ENCODE assay signal across 8 mouse cellular contexts in the genomic region with DNA sequence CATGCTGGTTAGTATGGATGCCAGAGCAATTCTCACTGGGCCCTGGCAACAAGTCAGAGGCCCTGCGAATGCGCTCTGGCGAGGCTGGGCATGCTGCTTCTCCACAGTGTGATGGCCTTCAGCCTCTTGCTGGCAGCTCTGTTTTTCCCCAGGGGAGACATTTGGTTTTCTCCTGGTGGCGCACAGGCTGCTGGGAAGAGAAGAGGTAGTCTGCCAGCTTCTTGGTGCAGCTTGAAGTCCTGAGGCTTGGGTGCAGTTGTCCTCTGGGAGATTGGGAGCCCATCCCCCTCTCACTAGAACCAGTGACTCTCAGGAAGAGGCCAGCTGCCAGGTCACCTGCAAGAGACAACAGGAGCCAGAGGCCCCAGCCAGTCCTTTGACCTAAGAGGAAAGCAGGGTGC. TPM values are rescaled to one million over a fixed set of nuclear protein-coding genes. Genes with fewer than 3 reads are reported as not detected.
DNase-seq lines count a peak whose midpoint lies in the region; ATAC-seq and TF ChIP-seq lines count a peak whose summit lies in the region.

No protein-coding gene starts in this region.

- H3K36me3 ChIP-seq in heart, embryonic 12.5 days: peaks cover 19% of the 10 kb centered on the region
- peaks cover 9% of the 10 kb centered on the region for H3K36me3 ChIP-seq in kidney, postnatal 0 days (ENCODE audit: insufficient read depth, low read length)
- H3K36me3 ChIP-seq in myocyte (ENCODE audit: control insufficient read depth, insufficient read depth): peaks cover 11% of the 10 kb centered on the region

- TF ChIP-seq CTCF in kidney, postnatal 0 days (IDR thresholded peaks at IDR 0.05; ENCODE audit: low read depth): no peak

- H3K4me2 ChIP-seq in heart, embryonic 12.5 days: peak overlapping the region; percentile 79
- H3K4me2 ChIP-seq in kidney, postnatal 0 days (ENCODE audit: low read length): peak overlapping the region; percentile 4; the same call in 1 of the 2 replicates
- H3K4me2 ChIP-seq in myocyte (ENCODE audit: low read depth): peak overlapping the region; percentile 59

- no peak for ATAC-seq in heart, embryonic 12.5 days (ENCODE audit: insufficient number of reproducible peaks, low FRiP score)
- no peak for ATAC-seq in kidney, postnatal 0 days (replicated peaks; ENCODE audit: low FRiP score, low read depth)

- H3K4me3 ChIP-seq in heart, embryonic 12.5 days: no peak overlapping the region
- H3K4me3 ChIP-seq in kidney, postnatal 0 days (replicated peaks; ENCODE audit: low read depth, low read length): no peak overlapping the region
- H3K4me3 ChIP-seq in myocyte: no peak overlapping the region

- H3K27me3 ChIP-seq in heart, embryonic 12.5 days (replicated peaks): no peaks in the 10 kb centered on the region
- H3K27me3 ChIP-seq in kidney, postnatal 0 days (ENCODE audit: insufficient read depth, low read length): no peaks in the 10 kb centered on the region
- no peaks in the 10 kb centered on the region for H3K27me3 ChIP-seq in myocyte (ENCODE audit: control insufficient read depth, insufficient read depth, insufficient read length)

- peak overlapping the region; percentile 63 for H3K9ac ChIP-seq in heart, embryonic 12.5 days
- H3K9ac ChIP-seq in kidney, postnatal 0 days (ENCODE audit: low read depth, low read length): peak overlapping the region; percentile 18; the same call in 1 of the 2 replicates

- H3K27ac ChIP-seq in heart, embryonic 12.5 days (ENCODE audit: poor library complexity, severe bottlenecking): peak overlapping the region; percentile 94
- peak overlapping the region; percentile 66; the same call in 1 of the 2 replicates for H3K27ac ChIP-seq in kidney, postnatal 0 days

- no peak for TF ChIP-seq POLR2A in myocyte (IDR thresholded peaks at IDR 0.05; ENCODE audit: insufficient read length, low read depth)

- peak; percentile 65 for DNase-seq in gastrocnemius, adult 18-20 months (ENCODE audit: low spot score)
- no peak for DNase-seq in gastrocnemius, postnatal 4 days (ENCODE audit: low spot score in 2 of 2)
- peak; percentile 73 to 78 for DNase-seq in adrenal gland, postnatal 36 days
- no peak for DNase-seq in kidney, postnatal 0 days (ENCODE audit: low spot score)
- no peak for DNase-seq in urinary bladder, adult 18-20 months (ENCODE audit: low spot score in 2 of 2)
- no peak for DNase-seq in spleen, adult 12 weeks (ENCODE audit: low spot score)

- H3ac ChIP-seq in myocyte (ENCODE audit: control insufficient read depth, insufficient read length): no peak overlapping the region

- 75% methylated on average over 4 of the region's 4 CpGs for WGBS in heart, embryonic 12.5 days
- 83% methylated on average over 4 of the region's 4 CpGs for WGBS in kidney, postnatal 0 days

- no peaks in the 10 kb centered on the region for H3K9me3 ChIP-seq in heart, embryonic 12.5 days (replicated peaks)
- no peaks in the 10 kb centered on the region for H3K9me3 ChIP-seq in kidney, postnatal 0 days (replicated peaks; ENCODE audit: low read length)

- H3K4me1 ChIP-seq in heart, embryonic 12.5 days (replicated peaks): peaks cover 68% of the 10 kb centered on the region
- H3K4me1 ChIP-seq in kidney, postnatal 0 days (replicated peaks; ENCODE audit: insufficient read depth, low read length): peaks cover 25% of the 10 kb centered on the region

- H3K79me2 ChIP-seq in myocyte (ENCODE audit: control insufficient read depth, insufficient read depth): peaks cover 80% of the 10 kb centered on the region

TF ChIP-seq in myocyte, 11 proteins besides CTCF, POLR2A, EP300 and RAD21:
- peak in 1 of 3 experiments; percentile 49 for TF ChIP-seq MYOG (IDR thresholded peaks at IDR 0.05; ENCODE audit: control insufficient read depth in 1 of 3, insufficient read depth in 1 of 3, insufficient read length in 2 of 3, low read depth in 2 of 3)
- TF ChIP-seq MYOD1 (IDR thresholded peaks at IDR 0.05; ENCODE audit: control insufficient read depth in 1 of 3, insufficient read length in 2 of 3, low read depth in 2 of 3): no peak
- no peak for TF ChIP-seq TCF12 (IDR thresholded peaks at IDR 0.05; ENCODE audit: insufficient read depth, poor library complexity, severe bottlenecking)
- no peak for TF ChIP-seq REST (IDR thresholded peaks at IDR 0.05; ENCODE audit: insufficient read depth, insufficient read length)
- no peak for TF ChIP-seq CEBPB (IDR thresholded peaks at IDR 0.05; ENCODE audit: insufficient read depth, poor library complexity, severe bottlenecking)
- TF ChIP-seq USF1 (IDR thresholded peaks at IDR 0.05; ENCODE audit: low read depth): no peak
- TF ChIP-seq MAX (IDR thresholded peaks at IDR 0.05; ENCODE audit: low read depth): no peak

RNA-seq across cellular contexts. Expression of a gene that starts 3.5 kb away (rescaled TPM):
- 10 to 100 TPM; 90.2 to 100.0 TPM for total RNA-seq in gastrocnemius, adult 18-20 months (2021)
- total RNA-seq in gastrocnemius, postnatal 4 days (2021): 100 to 1,000 TPM in 1 of 2 experiments, 10 to 100 TPM in 1; 95.9 to 101 TPM
- 100 to 1,000 TPM; 203 TPM for total RNA-seq in adrenal gland, postnatal 36 days (2021)
- 70.0 and 71.3 TPM in 2 replicates for polyA plus RNA-seq in heart, embryonic 12.5 days (2016; fragmentation: Nextera tagmentation; extraction: Ambion mirVana)
- 32.6 TPM in 2 replicates for polyA plus RNA-seq in kidney, postnatal 0 days (2015; fragmentation: Nextera tagmentation; extraction: Ambion mirVana)
- 62.3 TPM for polyA plus RNA-seq in myocyte (2012; fragmentation: generic; extraction: Trizol)

RNA-seq across cellular contexts. Expression of a gene that starts 33.4 kb away (rescaled TPM):
- total RNA-seq in gastrocnemius, adult 18-20 months (2021): under 1 TPM; 0.05 TPM
- total RNA-seq in gastrocnemius, postnatal 4 days (2021): under 1 TPM; 0.41 to 0.49 TPM
- 1 to 10 TPM; 2.0 to 2.2 TPM for total RNA-seq in adrenal gland, postnatal 36 days (2021)
- 3.5 and 4.0 TPM in 2 replicates for polyA plus RNA-seq in heart, embryonic 12.5 days (2016; fragmentation: Nextera tagmentation; extraction: Ambion mirVana)
- polyA plus RNA-seq in kidney, postnatal 0 days (2015; fragmentation: Nextera tagmentation; extraction: Ambion mirVana): 0.23 and 0.33 TPM in 2 replicates
- polyA plus RNA-seq in myocyte (2012; fragmentation: generic; extraction: Trizol): 0.06 TPM

RNA-seq across cellular contexts. Expression of a gene that starts 42.1 kb away (rescaled TPM):
- 1 to 10 TPM; 5.1 to 6.7 TPM for total RNA-seq in gastrocnemius, adult 18-20 months (2021)
- 10 to 100 TPM; 16.9 to 18.0 TPM for total RNA-seq in gastrocnemius, postnatal 4 days (2021)
- total RNA-seq in adrenal gland, postnatal 36 days (2021): 10 to 100 TPM in 1 of 2 experiments, 1 to 10 TPM in 1; 8.3 to 10.5 TPM
- polyA plus RNA-seq in heart, embryonic 12.5 days (2016; fragmentation: Nextera tagmentation; extraction: Ambion mirVana): 9.1 and 9.3 TPM in 2 replicates
- 9.1 and 11.4 TPM in 2 replicates for polyA plus RNA-seq in kidney, postnatal 0 days (2015; fragmentation: Nextera tagmentation; extraction: Ambion mirVana)
- polyA plus RNA-seq in myocyte (2012; fragmentation: generic; extraction: Trizol): 43.4 TPM

Comparison
In these comparisons a context has a peak if more than half of its experiments do, and no peak if none do; other contexts are left out.
1. DNase-seq: peak in gastrocnemius, adult 18-20 months (single experiment) and adrenal gland, postnatal 36 days (2 of 2); none in gastrocnemius, postnatal 4 days (0 of 2), kidney, postnatal 0 days (single experiment), urinary bladder, adult 18-20 months (0 of 2) and spleen, adult 12 weeks (single experiment).
2. H3K4me2 ChIP-seq: peak in every context shown above with its lines; median percentile 79 in heart, embryonic 12.5 days; 59 in myocyte; 4 in kidney, postnatal 0 days.